Mouse (Mus musculus): Measurements from ENCODE around the gene Kdm2b.

DNA sequence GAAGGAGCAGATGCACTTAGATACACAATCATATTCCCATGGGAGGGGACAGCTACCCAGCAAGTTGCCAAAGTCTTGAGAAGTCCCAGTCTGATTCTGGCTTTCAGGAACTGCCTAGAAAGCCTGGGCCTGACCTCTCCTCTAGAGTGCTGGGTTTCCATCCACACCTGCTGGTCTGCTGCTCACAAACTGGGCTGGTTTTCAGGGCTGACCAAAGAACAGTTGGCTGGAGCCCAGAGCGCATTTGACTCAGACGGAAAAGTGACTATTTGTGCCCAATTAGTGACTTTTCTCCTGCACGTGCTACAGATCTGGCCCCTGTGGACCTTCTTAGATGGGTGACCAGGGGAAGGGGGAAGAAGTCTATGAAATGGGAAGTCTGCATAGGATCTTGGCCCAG, 50.9 kb downstream of the Kdm2b start:
- TF ChIP-seq POLR2A (IDR thresholded peaks at IDR 0.05; ENCODE audit: low read depth, low read length) (no peak), CTCF (IDR thresholded peaks at IDR 0.05; ENCODE audit: borderline replicate concordance, insufficient read depth, low read length) (no peak)
